Mouse (Mus musculus) heart, embryonic 15.5 days (tissue): Measurements from ENCODE around the gene Spata31d1b. TPM values are rescaled to one million over a fixed set of nuclear protein-coding genes. Genes with fewer than 3 reads are reported as not detected.
"Not testable (repeated sequence)": the region's sequence is repeated elsewhere in the genome, so short reads cannot be mapped to it uniquely, and the experiment has no call there.

ENCODE experiments used
- ATAC-seq: fragments of 200-750 bp; cut with Nextera tagmentation; replicated peaks from 2 replicates; pipeline ENCODE4 v1.8.0; 2017; ENCODE audit warnings: low read depth, moderate TSS enrichment; ENCODE audit not compliant: insufficient number of reproducible peaks, insufficient read depth, low FRiP score
- H3K27ac ChIP-seq: fragments of 300-500 bp; sonication (generic); 2 replicates; pipeline ENCODE4 v1.5.1; 2015; ENCODE audit warnings: mild to moderate bottlenecking, inconsistent platforms
- H3K27me3 ChIP-seq: fragments of 300-500 bp; sonication (generic); 2 replicates; pipeline ENCODE4 v1.6.1; 2015; ENCODE audit warnings: inconsistent platforms
- H3K36me3 ChIP-seq: fragments of 300-500 bp; sonication (generic); 2 replicates; pipeline ENCODE4 v1.6.1; 2015; ENCODE audit warnings: mild to moderate bottlenecking, inconsistent platforms
- H3K4me1 ChIP-seq: fragments of 300-500 bp; sonication (generic); replicated peaks from 2 replicates; pipeline ENCODE4 v1.6.1; 2015; ENCODE audit warnings: inconsistent platforms
- H3K4me2 ChIP-seq: fragments of 300-500 bp; sonication (generic); 2 replicates; pipeline ENCODE4 v1.6.1; 2015; ENCODE audit warnings: inconsistent platforms, mild to moderate bottlenecking, moderate library complexity
- H3K4me3 ChIP-seq: fragments of 300-500 bp; sonication (generic); 2 replicates; pipeline ENCODE4 v1.5.1; 2015; ENCODE audit warnings: mild to moderate bottlenecking, inconsistent platforms
- H3K9ac ChIP-seq: fragments of 300-500 bp; sonication (generic); 2 replicates; pipeline ENCODE4 v1.6.1; 2015; ENCODE audit warnings: mild to moderate bottlenecking, inconsistent platforms
- H3K9me3 ChIP-seq: fragments of 300-500 bp; sonication (generic); replicated peaks from 2 replicates; pipeline ENCODE4 v1.6.1; 2016; ENCODE audit warnings: inconsistent platforms
- WGBS: fragments of 180-500 bp; shearing (Covaris S2); methylation state at CpG from one replicate; pipeline ENCODE4 v1.1.7; 2015; ENCODE audit warnings: mixed read lengths; 5-methylcytosine and 5-hydroxymethylcytosine counted together
- polyA plus RNA-seq: library from polyadenylated mRNA; unstranded; fragments of >200 nt; fragmentation: Nextera tagmentation; extraction: Ambion mirVana; gene quantifications from 2 replicates; pipeline ENCODE4 v1.2.1, GENCODE M21; 2015

The Spata31d1b gene
- polyA plus RNA-seq, result not detected in 2 replicates

DNA sequence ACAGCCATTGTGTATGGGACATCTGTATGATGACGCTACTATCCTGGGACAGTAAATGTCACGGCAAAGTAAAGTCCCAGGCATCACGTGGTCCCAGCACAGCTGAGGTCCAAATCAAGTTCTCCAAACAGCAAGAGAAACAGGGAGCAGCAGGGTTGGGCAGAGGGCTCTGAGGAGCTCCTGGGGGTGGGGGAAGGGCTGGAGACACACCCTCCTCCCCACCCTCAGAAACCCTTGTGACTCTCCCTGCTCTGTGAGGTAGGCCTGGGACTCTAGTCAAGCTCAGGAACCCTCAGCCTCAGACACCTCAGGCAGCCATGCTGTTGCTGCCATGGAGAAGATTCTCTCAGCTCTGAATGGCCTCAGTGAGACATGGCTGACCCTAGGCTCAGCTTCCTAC, at the start of gene Spata31d1b:
TSS of gene Spata31d1b (plus strand) at position 301 of the 400 bp plus-strand sequence.
- WGBS, result 67% methylated on average over 3 of the region's 3 CpGs
- H3K27ac ChIP-seq, result not testable (repeated sequence)

DNA sequence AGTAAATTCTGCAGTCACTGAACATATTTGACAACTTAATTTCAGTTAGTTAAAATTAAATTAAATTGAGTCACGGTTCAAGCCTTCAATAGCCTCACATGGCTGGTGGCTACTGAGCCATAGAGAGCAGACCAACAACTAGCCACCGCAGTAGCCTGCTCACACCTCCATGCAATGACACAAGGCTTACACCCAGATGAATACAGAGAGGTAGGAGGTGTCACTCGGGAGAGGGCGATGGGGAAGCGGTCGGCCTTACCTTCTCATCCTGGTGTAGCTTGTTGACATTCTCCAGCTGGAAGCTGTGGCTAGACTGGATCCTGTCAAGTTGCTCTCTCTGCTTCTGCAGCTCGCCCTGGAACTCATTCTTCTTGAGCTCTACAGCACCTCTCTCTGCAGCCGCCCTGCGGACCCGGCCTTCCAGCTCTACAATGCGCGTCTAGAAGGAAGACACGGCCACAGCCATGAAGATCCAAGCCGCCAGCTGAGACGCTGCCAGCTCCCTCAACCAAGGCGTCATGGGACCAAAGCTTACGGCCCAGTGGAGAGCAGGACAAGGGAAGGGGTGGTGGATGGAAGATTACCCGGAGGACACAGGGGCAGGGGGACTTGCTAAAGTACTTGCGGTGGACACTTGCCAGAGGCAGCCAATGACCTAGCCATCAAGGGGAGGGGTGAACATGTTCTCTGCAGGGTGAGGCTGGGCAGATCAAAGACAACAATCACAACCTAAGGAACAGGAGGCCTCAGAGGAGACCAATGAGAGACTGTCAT, 48.0 kb upstream of the Spata31d1b start:
- 90% methylated on average over 19 of the region's 19 CpGs for WGBS
- Histone ChIP-seq H3K36me3 (peaks cover 36% of the 10 kb centered on the region), H3K4me3 (no peak overlapping the region), H3K9ac (no peak overlapping the region), H3K4me2 (no peak overlapping the region), H3K27ac (no peak overlapping the region), H3K27me3 (no peaks in the 10 kb centered on the region), H3K4me1 (peaks cover 9% of the 10 kb centered on the region), H3K9me3 (no peaks in the 10 kb centered on the region)
- ATAC-seq, result no peak

More for the DNA sequence above, at the start of gene Spata31d1b:
- ATAC-seq, H3K27me3 ChIP-seq, H3K4me1 ChIP-seq, H3K9me3 ChIP-seq, H3K36me3 ChIP-seq, H3K4me3 ChIP-seq, H3K4me2 ChIP-seq, H3K9ac ChIP-seq: not testable (repeated sequence)

DNA sequence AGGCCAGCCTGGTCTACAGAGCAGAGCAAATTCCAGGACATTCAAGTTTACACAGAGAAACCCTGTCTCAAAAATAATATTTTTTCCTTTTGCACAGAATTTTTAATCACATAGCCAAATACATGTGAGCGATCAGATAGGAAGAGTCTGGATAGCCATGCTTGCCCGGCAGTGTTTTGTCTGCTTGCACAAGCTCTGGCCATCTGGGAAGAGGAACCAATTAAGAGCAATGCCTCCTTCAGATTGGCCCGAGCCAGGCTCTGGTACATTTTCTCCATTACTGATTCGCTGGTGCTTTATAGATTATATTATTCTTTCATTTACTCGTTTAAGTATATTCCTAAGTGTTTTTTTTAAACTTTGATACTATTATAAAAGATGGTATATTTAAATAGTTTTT, 44.3 kb upstream of the Spata31d1b start:
- H3K4me1 ChIP-seq, result peaks cover 9% of the 10 kb centered on the region
- no peak overlapping the region for H3K27ac ChIP-seq
- WGBS, result 88% methylated on average over 5 of the region's 5 CpGs
- H3K4me2 ChIP-seq, result no peak overlapping the region
- H3K9me3 ChIP-seq, result no peaks in the 10 kb centered on the region
- H3K9ac ChIP-seq, result no peak overlapping the region
- no peak for ATAC-seq
- no peak overlapping the region for H3K4me3 ChIP-seq
- no peaks in the 10 kb centered on the region for H3K27me3 ChIP-seq
- peaks cover 22% of the 10 kb centered on the region; the same call in 1 of the 2 replicates for H3K36me3 ChIP-seq

DNA sequence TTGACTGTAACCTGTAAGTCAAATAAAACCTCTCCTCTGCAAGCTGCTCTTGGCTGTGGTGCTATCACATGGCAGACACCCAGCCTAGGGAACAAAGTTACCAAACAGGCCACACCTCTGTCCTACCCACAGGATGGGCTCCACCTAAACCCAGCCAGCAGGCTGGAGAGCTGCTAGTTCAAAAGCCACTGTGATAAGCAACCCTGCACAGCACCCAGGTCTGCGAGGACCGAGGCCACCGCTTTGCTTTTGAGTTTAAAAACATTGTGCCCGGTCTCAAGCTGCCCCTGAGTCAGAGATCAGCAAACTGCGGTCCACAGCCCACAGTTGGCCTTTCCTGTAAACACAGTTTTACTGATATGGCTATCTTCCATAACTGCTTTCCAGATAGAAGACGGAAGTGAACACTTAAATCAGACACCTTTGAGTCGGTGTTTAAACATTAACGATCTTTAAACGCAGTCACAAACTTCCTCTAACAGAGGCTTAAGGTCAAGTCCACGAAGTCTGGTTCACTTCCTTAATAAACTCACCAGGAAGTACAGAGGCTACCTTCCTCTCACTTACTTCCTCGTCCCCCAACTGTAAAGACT, 43.5 kb upstream of the Spata31d1b start:
- Histone ChIP-seq H3K9me3 (no peaks in the 10 kb centered on the region), H3K9ac (no peak overlapping the region), H3K4me2 (peak overlapping the region; percentile 8; the same call in 1 of the 2 replicates), H3K27ac (peak overlapping the region; percentile 57), H3K27me3 (no peaks in the 10 kb centered on the region), H3K4me3 (no peak overlapping the region), H3K4me1 (peaks cover 9% of the 10 kb centered on the region), H3K36me3 (peaks cover 15% of the 10 kb centered on the region; the same call in 1 of the 2 replicates)
- WGBS, result 34% methylated on average over 11 of the region's 11 CpGs
- ATAC-seq, result peak; percentile 32; the same call in 1 of the 2 replicates

DNA sequence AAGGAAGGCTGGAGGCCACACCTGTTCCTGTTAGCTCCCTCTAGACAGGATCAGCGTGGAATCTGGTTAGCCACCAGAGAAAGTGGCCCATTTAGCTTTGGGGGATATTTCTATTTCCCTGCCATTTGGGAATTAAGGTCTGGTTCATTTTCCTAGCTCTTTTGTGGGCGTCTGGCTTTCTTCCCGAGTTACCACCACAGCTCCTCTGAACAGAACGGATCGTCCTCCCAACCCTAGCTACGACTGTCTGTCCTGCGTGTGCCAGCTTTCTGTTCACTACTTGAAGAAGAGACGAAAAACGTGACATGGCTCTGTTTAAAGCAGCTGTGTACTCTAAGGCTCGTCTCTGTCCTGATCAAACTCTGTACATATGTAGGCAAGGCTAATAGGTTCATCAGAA, 42.1 kb upstream of the Spata31d1b start:
- no peaks in the 10 kb centered on the region for H3K9me3 ChIP-seq
- H3K27ac ChIP-seq, result no peak overlapping the region
- H3K27me3 ChIP-seq, result no peaks in the 10 kb centered on the region
- H3K9ac ChIP-seq, result no peak overlapping the region
- H3K4me3 ChIP-seq, result no peak overlapping the region
- no peak overlapping the region for H3K4me2 ChIP-seq
- H3K4me1 ChIP-seq, result peaks cover 13% of the 10 kb centered on the region
- ATAC-seq, result no peak
- WGBS, result 90% methylated on average over 10 of the region's 10 CpGs
- 0 out of 2 replicates have a peak, but pooled peaks cover 3% of the 10 kb centered on the region for H3K36me3 ChIP-seq

DNA sequence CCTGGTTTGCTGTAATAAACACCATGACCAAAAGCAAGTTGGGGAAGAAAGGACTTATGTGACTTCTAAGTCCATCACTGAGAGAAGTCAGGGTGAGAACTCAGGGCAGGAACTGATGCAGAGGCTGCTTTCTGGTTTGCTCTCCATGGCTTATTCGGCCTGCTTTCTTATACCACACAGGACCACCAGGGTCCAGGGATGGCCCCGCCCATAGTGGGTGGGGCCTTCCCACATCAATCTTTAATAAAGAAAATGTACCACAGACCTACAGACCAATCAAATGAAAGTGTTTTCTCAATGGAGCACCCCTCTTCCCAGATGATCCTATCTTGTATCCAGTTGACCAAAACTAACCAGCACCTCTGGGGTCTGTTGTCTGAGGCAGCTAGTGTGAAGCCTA, 40.6 kb upstream of the Spata31d1b start:
- H3K4me1 ChIP-seq, result peaks cover 11% of the 10 kb centered on the region
- H3K9me3 ChIP-seq, result no peaks in the 10 kb centered on the region
- no peak for ATAC-seq
- no peaks in the 10 kb centered on the region for H3K27me3 ChIP-seq
- no peaks in the 10 kb centered on the region for H3K36me3 ChIP-seq
- no peak overlapping the region for H3K27ac ChIP-seq
- 78% methylated on average over 2 of the region's 2 CpGs for WGBS
- H3K9ac ChIP-seq, result no peak overlapping the region
- H3K4me3 ChIP-seq, result no peak overlapping the region
- no peak overlapping the region for H3K4me2 ChIP-seq

DNA sequence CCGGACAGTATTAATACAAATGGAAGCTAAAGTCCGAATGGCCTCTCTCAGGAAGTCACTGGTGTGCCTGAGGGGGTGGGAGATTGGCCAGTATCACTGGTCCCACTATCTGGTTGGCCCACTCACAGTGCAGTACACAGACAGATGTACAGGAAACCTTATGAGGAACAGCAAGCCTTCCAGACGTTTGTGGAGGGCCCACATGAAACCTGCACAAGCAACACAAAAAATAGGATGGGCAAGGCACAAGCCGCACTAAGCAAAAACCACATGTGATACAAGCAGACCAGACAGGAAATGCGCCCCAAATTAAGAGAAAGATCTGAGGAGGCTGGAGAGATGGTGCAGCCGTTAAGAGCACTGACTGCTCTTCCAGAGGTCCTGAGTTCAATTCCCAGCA, 39.8 kb upstream of the Spata31d1b start:
- Histone ChIP-seq H3K9ac (no peak overlapping the region), H3K27ac (no peak overlapping the region), H3K27me3 (no peaks in the 10 kb centered on the region), H3K4me3 (no peak overlapping the region), H3K9me3 (no peaks in the 10 kb centered on the region), H3K36me3 (no peaks in the 10 kb centered on the region), H3K4me2 (no peak overlapping the region), H3K4me1 (peaks cover 11% of the 10 kb centered on the region)
- ATAC-seq, result no peak
- WGBS, result 68% methylated on average over 6 of the region's 6 CpGs

DNA sequence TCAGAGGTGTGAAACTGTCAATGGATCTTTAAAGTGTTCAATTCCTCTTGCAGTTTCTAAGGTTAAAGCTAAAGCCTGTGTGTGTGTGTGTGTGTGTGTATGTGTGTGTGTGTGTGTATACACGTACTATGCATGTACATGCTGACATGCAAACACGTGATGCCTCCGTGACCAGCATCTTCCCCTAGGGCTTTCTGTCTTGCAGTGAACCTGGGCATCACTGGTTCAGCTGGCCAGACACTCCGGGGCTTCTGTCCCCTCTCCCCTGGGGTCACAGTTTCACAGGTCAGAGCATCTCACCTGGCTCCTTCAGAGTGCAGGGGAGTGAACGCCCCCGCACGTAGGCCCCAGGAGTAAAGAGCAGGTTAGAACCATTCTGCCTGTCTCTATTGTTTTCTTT, 38.5 kb upstream of the Spata31d1b start:
- H3K4me2 ChIP-seq, result no peak overlapping the region
- no peak overlapping the region for H3K9ac ChIP-seq
- no peaks in the 10 kb centered on the region for H3K36me3 ChIP-seq
- no peak overlapping the region for H3K27ac ChIP-seq
- no peaks in the 10 kb centered on the region for H3K9me3 ChIP-seq
- no peak for ATAC-seq
- H3K4me1 ChIP-seq, result peaks cover 6% of the 10 kb centered on the region
- no peaks in the 10 kb centered on the region for H3K27me3 ChIP-seq
- WGBS, result 75% methylated on average over 7 of the region's 7 CpGs
- no peak overlapping the region for H3K4me3 ChIP-seq

DNA sequence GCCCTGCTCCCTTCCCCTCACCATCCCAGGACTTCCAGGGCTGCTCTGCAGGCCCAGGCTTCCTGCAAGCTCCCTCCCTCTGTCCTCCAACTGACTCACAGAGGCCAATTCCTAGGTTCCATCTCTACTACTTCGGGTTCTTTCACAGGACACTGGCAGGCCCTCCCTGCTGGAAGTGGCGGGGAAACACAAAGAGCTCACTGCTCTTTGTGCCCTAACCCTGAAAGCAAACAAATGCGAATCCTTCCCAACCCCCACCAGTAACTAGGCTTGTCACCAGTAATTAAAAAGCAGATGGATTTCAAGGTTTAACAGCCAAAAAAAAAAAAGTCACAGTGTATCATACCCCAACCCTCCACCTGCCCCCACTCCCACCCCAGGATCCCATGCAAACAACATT, 37.9 kb upstream of the Spata31d1b start:
- Histone ChIP-seq H3K27me3 (no peaks in the 10 kb centered on the region), H3K4me1 (peaks cover 4% of the 10 kb centered on the region; the same call in 1 of the 2 replicates), H3K36me3 (no peaks in the 10 kb centered on the region), H3K9me3 (no peaks in the 10 kb centered on the region), H3K9ac (no peak overlapping the region), H3K4me2 (peak overlapping the region; percentile 72), H3K27ac (no peak overlapping the region), H3K4me3 (0 out of 2 replicates have a peak overlapping the region, but pooled peaks have one; percentile 14)
- 41% methylated on average over 3 of the region's 3 CpGs for whole genome bisulfite sequencing
- no peak for ATAC-seq

DNA sequence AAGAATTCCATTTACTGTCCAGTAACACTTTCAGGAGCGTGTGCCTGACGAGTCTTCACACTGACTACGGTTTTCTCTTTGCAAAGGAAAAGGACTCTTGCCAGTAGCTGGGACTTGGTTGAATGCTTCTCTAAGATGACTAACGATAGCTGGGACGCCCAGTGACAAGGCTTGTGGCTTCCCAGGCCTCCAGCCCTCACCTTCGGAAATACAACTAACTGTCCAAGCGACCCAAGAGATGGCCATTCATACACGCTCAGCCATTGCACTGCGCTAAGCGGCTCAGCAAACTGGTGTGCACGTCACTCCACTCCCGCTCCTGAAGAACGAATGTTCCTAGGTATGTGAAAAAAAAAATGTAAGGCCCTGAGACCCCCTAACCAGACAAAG, 37.3 kb upstream of the Spata31d1b start:
- peak overlapping the region; percentile 67 for H3K9ac ChIP-seq
- H3K4me1 ChIP-seq, result peaks cover 4% of the 10 kb centered on the region; the same call in 1 of the 2 replicates
- H3K36me3 ChIP-seq, result no peaks in the 10 kb centered on the region
- 0 out of 2 replicates have a peak, but pooled peaks have one; percentile 7 for ATAC-seq
- peak overlapping the region; percentile 72 for H3K4me2 ChIP-seq
- WGBS, result 4% methylated on average over 13 of the region's 13 CpGs
- H3K27me3 ChIP-seq, result no peaks in the 10 kb centered on the region
- no peaks in the 10 kb centered on the region for H3K9me3 ChIP-seq
- H3K27ac ChIP-seq, result no peak overlapping the region
- peak overlapping the region; percentile 71 for H3K4me3 ChIP-seq

DNA sequence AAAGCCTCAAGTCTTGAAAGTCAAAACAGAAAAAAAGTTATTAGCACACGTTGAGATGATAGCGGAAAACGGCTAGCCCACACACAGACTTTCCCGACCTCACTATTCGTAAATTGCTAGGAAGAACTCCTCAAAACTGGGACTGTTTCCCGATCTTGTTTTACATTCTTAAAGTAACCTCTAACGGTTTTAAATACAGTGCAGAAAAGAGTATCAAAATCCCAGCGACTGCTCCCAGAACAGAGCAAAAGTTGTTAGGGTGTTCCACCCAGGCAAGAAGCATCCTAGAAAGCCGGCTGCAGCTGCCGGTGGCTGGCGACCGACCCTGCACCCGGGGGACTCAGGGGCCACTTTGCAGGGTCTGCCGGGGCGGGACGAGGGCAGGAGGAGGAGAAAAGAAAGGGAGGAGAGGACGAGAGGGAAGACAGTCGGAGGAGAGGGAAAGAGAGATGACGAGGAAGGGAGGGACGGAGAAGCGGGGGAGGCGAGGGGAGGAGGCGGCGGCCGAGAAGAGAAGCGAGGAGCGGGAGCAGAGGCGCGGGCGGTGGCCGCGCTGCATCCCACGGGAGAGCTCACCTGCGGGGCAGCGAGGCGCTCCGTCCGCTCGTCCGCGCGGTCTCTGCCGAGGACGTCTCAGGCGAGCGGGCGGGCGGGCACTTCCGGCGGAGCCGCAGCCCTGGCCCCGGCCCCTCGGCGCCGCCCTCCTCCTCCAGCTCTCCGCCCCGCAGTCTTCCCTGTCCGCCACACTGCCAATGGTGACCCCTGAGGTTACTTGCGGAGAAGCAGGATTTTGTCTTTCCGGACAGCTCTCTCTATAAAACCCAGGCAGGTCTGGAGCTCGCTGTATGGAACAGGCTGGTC, 36.7 kb upstream of the Spata31d1b start, which contains the start of gene Golm1:
TSS of gene Golm1 (minus strand) at position 661 of the 861 bp plus-strand sequence.
- peak; percentile 88 for ATAC-seq
- no peaks in the 10 kb centered on the region for H3K36me3 ChIP-seq
- H3K4me1 ChIP-seq, result peaks cover 4% of the 10 kb centered on the region; the same call in 1 of the 2 replicates
- peak within 1 kb of the TSS; percentile 71 for H3K4me3 ChIP-seq
- H3K27me3 ChIP-seq, result no peaks in the 10 kb centered on the region
- H3K9ac ChIP-seq, result peak within 1 kb of the TSS; percentile 67
- no peaks in the 10 kb centered on the region for H3K9me3 ChIP-seq
- under 1% methylated on average over 50 of the region's 61 CpGs for WGBS
- H3K27ac ChIP-seq, result peak within 1 kb of the TSS; percentile 61
- H3K4me2 ChIP-seq, result peak within 1 kb of the TSS; percentile 72
